Mouse (Mus musculus) left cerebral cortex, adult 9 months (tissue): Measurements from ENCODE around the gene Tbx18.

Experiments
- DNase-seq, 2 experiments: peaks; one replicate each; pipeline ENCODE4 v3.0.0; 2022; ENCODE audit warnings: low spot score in 2 of 2

The Tbx18 gene

DNA sequence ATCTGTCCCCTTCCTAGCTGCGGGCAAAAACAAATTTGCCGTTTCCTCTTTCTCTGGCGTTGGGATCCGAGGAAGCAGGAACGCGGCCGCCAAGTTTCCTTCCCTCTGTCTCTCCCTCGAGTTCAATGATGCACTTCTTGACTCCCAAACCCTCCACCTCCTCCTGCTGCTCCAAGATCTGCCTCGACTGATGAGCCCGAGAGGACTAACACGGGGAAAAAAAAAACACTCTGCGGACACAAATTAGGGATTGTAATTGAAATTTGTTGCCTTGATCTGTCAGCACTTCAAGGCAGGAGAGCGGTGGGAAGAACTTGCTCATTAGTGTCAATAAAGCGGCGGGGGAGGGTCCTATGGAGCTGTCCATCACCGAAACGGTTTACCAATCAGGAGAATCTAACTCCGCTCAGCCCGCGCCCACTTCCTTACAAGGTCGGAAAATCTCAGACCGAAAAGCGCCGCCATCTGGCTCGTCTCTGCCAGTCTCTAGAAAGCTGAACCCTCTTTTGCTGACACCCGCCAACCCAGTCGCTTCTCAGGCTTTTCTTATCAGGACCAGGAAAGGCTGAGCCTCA lies at the start of gene Tbx18:
Tbx18 (minus strand) TSS at position 300 of the 575 bp plus-strand sequence.
- DNase-seq: no peak

DNA sequence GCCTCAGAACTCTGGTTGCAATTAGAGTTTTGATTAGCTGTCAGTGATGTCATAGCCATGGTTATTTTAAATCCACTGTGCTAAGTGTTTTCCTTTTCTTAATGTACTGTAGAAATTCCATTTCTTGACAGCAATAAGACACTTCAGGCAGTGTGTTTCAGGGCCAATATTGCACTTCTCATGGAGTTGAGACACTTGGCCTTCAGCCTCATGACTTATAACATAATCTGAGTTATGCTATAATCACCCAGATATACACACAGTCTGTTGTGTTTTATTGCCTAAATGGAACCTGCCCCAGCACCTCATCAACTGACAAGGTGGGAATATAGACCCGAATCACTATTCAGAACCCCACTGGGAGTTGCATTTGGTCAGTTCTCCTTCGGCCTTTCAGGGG lies 42.9 kb upstream of the Tbx18 start:
- DNase-seq: no peak

GRCm38 (mm10) chr9:87755621-87756020 lies 24.6 kb upstream of the Tbx18 start:
- no peak for DNase-seq

- DNase-seq: no peak
These were observed 10.5 kb upstream of the Tbx18 start for GRCm38 (mm10) chr9:87741599-87741998.

GRCm38 (mm10) chr9:87740667-87741066 lies 9.6 kb upstream of the Tbx18 start:
- no peak for DNase-seq

GRCm38 (mm10) chr9:87740241-87740645 lies 9.2 kb upstream of the Tbx18 start:
- DNase-seq: no peak

GRCm38 (mm10) chr9:87739543-87740161 lies 8.6 kb upstream of the Tbx18 start:
- DNase-seq: no peak

DNA sequence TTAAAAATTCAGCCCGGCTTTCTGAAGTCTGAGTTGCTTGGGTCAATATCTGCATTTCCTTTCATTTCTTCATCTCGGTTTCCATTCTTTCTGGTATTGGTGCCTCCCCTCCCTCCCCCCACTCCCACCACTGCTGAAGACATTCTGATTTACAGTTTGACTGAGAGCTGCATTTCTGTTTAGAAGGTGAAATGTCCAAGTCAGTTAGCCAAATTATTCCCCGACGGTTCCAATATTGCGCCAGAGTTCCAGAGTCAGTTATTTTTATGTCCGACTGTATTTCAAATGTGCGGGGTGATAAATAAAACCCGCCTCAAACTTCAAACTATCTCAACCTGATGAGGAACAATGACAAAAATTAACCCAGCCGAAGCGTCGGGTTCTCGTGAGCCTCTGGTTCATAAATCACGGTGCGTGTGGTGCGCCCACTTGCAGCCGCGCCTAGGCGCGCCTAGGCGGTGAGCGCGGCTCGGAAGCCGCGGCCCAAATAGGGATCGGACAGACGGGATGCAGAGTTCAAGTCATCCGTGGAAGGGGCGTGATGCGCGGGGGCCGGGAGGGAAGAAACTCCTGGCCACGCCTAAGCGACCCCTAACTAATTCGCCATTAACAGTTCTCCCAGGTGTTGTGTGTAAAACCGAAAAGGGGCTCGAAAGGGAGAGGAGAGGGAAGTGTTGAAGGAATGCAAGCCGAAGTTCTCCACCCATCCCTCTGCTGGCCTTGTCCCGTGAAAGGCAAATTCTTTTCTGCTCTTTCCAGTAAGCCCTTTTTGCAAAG lies 7.9 kb upstream of the Tbx18 start:
- no peak for DNase-seq

- DNase-seq: no peak
These were observed 7.1 kb upstream of the Tbx18 start for GRCm38 (mm10) chr9:87738123-87738522.

DNA sequence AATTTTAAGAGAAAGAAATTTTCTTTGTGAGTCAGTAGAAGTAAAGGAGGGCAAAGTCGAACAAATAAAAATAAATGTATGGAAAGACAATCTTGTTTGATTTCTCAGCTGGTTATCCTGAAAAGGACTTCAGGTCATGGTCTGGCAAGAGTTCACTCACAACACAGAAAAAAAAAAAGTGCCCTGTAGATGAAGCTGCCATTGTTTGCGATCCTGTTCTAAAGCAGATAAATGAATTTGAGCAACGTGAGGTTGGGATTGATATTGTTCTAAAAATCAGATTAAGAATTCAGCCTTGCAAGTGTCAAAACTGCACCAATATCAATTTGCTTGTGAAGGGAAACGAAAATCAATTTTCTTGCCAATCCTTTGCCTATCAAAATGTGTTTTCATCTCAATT lies 6.2 kb upstream of the Tbx18 start:
- no peak for DNase-seq

GRCm38 (mm10) chr9:87735046-87735445 lies 4.0 kb upstream of the Tbx18 start:
- DNase-seq: no peak

DNA sequence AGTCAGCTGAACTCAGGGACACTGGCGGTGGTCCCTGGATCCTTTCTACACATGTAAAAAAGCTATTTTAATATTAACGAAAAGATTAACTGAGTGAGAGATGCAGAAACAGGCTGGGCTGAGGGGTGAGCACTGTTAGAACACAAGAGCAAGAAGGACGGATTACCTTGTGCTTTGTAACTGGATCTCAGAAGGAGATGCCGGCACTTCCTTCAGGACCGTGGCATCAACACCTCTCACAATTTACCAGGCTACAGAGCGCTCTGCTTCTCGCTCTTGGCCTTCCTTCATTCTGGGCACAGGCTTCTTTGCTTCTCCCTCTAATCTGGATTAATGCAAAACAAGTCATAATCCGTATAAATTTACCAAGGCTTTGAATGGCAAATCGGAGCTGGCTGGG lies 3.6 kb upstream of the Tbx18 start:
- no peak for DNase-seq

- no peak for DNase-seq
These were observed 2.7 kb upstream of the Tbx18 start for GRCm38 (mm10) chr9:87733732-87734131.

GRCm38 (mm10) chr9:87733236-87733630 lies 2.2 kb upstream of the Tbx18 start:
- no peak for DNase-seq

GRCm38 (mm10) chr9:87732416-87733235 lies 1.6 kb upstream of the Tbx18 start:
- DNase-seq: no peak

- DNase-seq: no peak
These were observed 644 bp downstream of the Tbx18 start for GRCm38 (mm10) chr9:87730271-87730960.

DNA sequence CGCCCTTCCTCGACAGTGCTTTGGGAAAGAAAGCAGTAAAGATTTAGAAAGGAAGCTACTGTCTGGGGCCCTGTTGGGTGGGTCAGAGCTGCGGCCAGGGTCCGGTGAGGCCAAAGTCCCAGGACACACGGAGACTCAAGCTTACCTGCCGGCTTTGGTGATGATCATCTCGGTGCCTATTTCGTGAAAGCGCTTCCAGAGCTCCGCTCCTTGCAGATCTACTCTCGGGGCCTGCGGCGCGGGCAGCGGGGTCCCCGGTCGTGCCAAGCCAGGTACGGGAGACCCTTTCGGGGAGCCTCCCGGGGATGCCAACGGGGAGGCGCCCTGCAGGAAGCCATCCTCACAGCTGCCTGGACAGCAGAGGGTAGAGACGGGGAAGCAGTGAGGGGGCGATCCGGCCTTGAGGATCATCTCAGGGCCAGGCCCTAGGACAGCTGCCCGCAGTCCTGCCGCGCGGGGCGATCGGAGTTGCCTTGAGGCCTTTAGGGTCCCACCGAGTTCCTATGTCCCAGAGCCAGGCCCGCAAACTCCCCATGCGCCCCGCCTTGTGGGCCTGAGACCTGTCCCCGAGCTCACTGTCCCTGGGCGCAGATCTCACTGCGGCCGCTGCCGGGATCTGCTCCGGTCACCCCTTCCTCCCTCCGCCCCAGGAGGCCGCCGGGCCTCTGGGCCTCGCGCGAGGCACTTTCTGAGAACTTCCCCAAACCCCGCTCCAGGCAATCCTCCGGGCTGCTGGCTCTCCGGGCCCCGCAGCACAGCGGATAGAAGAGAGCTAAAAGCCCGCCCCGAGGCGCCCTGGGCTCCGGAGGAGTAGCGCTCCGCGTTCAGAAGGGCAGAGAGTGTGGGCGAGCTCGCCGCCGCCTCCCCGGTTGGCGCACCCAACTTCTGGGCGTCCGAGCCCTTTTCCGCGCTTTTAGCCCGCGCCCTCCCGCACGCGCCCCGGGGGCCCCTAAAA lies 1.5 kb downstream of the Tbx18 start:
- no peak for DNase-seq

DNA sequence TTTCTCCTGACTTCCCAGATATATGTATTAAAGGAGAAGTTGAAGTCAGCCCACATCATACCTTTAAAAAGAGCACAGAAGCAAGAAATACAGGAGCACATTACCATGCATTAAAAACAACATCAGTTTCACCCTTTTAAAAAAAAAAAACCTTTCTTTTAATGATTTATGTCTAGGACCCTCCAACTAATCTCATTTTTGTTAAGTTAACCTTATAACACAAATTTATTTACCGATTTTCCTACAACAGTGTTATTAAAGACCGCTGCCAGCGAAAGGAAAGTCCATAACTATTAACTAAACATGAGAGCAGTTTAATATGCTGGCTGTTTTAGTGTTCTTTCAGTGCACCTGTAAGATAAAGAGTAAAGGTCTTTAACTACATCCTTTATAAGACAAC lies 3.0 kb downstream of the Tbx18 start:
- no peak for DNase-seq

- no peak for DNase-seq
These were observed 3.7 kb downstream of the Tbx18 start for GRCm38 (mm10) chr9:87727155-87727953.

- no peak for DNase-seq
These were observed 9.3 kb downstream of the Tbx18 start for GRCm38 (mm10) chr9:87721793-87722192.
